Mouse (Mus musculus) retina, postnatal 1 day (tissue): ENCODE measurements at regions not wholly inside any gene's neighbourhood (a gene's known extent, or its start where the extent isn't known, plus 50 kb on each side); places are given as distances from the start of the nearest gene placed in this dataset.
"Not testable (repeated sequence)": the region's sequence is repeated elsewhere in the genome, so short reads cannot be mapped to it uniquely, and the experiment has no call there.

Experiments
- DNase-seq: peaks from one replicate; pipeline ENCODE4 v3.0.0-alpha.2; 2012

DNA sequence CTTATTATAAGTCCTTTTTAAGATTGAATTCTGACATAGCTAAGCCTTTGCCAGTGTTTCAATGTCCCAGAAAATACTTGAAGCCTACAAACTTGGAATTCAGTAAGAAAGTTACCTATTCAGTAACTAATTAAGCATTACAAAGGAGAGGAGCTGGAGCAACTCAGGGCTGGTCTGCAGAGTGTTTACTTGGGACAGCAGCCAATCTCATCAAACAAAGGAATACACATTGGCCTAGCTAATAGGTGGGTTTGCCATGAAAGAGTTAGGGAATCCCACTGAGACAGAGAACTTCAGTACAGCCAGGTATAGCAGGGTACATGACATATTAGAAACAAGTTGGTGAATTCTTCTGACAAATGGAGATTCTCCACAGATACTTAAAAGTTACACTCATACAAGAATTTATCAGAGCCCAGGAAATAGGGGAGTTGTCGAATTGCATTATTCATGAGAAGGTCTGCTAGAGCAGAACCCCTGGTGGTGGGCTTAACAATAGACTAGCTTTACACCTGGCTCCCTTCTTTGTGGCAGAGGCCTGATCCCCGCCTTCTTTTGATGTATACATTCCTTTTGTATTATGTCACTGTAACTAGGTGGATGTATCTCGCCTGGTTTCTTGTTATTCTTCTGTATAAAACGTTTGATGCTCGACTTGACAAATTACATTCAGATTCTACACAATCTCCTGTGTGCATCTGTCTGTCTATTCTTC lies 525.2 kb downstream of the 4930447F04Rik start:
- not testable (repeated sequence) for DNase-seq

DNA sequence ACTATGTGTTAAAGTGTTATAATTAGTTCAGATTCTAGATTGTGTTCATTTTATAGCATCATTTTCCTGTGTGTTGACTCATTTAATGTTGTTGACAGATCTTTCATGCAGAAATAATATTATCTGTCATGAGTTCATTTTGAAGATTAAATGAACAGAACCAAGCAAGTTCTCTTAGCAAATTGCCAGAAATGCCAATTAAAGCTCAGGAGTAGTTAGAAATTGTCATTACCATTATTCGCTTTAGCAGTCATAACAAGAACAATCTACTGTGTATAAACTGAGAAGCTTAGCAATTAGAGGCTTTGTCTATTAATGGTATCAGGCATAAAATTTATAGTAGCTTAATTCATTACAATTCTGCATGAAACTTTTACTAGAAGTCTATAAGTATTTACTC lies 534.2 kb downstream of the 4930447F04Rik start:
- DNase-seq, result peak; percentile 71

DNA sequence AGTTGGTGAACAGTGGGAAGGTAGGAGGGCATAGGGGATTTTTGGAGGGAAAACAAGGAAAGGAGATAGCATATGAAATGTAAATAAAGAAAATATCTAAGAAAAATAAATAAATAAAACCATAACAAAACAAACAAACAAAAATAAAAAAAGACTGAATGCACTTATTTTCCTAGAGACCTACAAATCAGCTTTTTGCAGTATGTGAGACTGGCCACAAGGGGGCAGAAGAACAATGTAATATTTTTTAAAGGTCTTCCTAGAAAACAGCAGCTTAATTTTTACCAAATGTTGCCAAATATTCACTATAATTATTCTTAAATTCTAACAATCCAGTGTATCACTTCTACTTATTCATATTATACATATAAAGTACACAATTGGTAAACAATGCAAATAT lies 569.4 kb downstream of the 4930447F04Rik start:
- peak; percentile 24 for DNase-seq

DNA sequence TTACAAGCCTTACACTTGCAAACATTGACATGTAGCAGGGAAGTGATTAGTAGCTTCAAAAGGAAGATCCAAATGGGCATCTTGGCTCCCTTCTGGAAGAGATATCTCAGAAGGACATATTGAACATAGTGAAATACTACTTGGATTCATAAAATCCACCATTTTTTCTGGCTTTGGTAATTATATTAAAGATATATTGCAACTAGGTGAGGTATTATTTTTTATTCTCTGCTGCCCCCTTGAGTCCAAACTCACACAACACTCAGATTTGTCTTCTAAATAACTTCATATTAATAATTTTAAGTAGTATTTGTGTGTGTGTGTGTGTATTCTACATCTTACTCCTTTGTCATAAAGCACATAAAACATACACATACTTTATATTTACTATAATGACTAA lies 588.5 kb downstream of the 4930447F04Rik start:
- peak; percentile 11 for DNase-seq
